Mouse (Mus musculus) testis, adult 2 months (tissue): ENCODE data around the gene Mttp.

Source experiments
- CTCF ChIP-seq: fragments of 200-500 bp; IDR thresholded peaks from 2 replicates; pipeline ENCODE4 v1.5.1; 2012; ENCODE audit warnings: low read depth, mild to moderate bottlenecking, inconsistent platforms, low read length, moderate library complexity; ENCODE audit not compliant: control insufficient read depth, insufficient read depth, insufficient replicate concordance
- POLR2A ChIP-seq: fragments of 200-500 bp; IDR thresholded peaks from 2 replicates; pipeline ENCODE4 v1.6.1; 2012; ENCODE audit warnings: low read depth, mild to moderate bottlenecking, inconsistent platforms, low read length, moderate library complexity; ENCODE audit not compliant: control insufficient read depth

GRCm38 (mm10) chr3:138182019-138182418, 37.3 kb upstream of the Mttp start:
- TF ChIP-seq POLR2A: no peak
- TF ChIP-seq CTCF: no peak
